Mouse (Mus musculus) frontal cortex, postnatal 36 days (tissue): ENCODE measurements around the gene Olfr1129.
"Not testable (repeated sequence)": the region's sequence is repeated elsewhere in the genome, so short reads cannot be mapped to it uniquely, and the experiment has no call there.

Experiments
- DNase-seq, 2 experiments: peaks; one replicate each; pipeline ENCODE4 v3.0.0; 2022; ENCODE audit warnings: low spot score in 2 of 2

The Olfr1129 gene

DNA sequence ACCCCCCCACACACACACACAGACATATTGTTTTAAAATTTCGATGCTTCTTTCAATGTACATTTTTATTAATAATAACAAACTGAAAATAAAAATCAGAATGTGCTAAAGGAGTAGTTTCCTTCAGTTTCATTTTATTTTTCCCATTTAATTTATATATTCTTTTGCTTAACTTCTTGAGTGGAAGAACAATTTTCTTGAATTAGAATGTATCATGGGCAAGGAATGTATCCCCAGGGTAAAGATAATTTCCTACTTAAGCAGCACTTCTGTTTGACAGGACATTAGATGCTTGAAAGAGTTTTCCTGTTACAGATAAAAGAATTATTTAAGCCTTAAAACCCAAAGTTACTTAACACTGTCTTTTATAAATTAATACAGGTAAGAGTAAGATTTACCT lies at the start of gene Olfr1129:
Gene Olfr1129 (plus strand): TSS at position 301 of the 400 bp plus-strand sequence.
- DNase-seq = not testable (repeated sequence)

- peak; percentile 19 to 31 for DNase-seq
Measured at GRCm38 (mm10) chr2:87525899-87526616, 47.6 kb upstream of the Olfr1129 start.

DNA sequence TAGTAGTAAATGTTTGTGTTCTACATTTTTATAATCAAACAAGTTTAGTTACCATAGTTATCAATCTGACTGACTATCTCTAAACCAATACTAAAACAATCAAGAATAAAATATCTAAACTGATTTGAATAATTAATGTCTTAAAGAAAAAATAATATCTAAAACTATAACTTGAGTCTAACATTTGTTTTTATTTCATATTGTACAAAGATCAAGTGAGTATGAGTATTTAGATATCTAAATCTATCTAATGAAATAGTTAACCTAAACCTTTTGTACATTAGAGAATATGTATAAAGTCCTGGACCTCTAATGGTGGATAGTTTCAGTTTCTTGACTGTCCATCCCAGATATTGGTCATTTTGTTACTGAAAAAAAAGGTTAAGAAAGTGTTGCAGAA lies 42.2 kb upstream of the Olfr1129 start, which contains the start of gene Olfr153:
Gene Olfr153 (plus strand): TSS at position 301 of the 400 bp plus-strand sequence.
- no peak for DNase-seq

GRCm38 (mm10) chr2:87534826-87535225 lies 38.9 kb upstream of the Olfr1129 start:
- no peak for DNase-seq

DNA sequence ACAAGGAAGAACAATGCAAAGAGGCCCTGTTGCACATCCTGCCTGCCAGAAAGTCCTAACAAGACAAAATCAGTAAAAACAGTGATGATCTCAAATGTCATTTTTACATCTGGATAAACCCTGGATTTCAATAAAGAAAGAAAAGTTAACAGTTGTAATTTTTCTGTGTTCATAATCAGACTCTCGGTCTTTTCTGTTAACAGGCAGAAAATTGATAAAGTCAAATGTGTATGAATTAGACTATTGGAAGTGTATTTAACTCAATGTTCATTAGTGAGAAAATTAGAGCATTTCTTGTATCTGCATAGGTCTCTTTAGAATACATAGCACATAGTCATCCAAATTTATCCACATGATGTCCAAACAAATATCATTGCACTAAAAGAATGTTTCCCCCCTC lies 28.3 kb upstream of the Olfr1129 start, which contains the start of gene Olfr1128:
Gene Olfr1128 (minus strand): TSS at position 101 of the 400 bp plus-strand sequence.
- DNase-seq = no peak

GRCm38 (mm10) chr2:87605912-87606311 lies 32.2 kb downstream of the Olfr1129 start, which contains the start of gene Olfr1130:
Olfr1130 (plus strand) TSS chr2:87606212.
- not testable (repeated sequence) for DNase-seq

DNA sequence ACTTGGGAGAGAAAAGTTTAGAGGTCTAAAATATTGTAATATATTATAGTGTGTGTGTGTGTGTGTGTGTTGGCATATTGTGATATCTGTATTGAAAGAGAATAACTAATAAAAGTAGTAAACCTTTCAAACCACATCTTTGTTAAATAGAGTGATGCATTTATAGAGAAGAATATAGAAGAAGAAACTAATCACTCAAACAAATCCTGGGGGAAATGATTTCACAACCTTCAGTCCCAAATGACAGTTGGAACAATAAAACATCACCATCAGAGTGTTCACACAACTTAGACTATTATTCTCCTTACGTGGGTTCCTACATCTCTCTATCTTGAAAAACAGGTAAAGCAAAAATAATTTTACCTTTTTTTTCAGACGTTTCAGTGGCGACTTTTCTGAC lies 53.1 kb downstream of the Olfr1129 start, which contains the start of gene Olfr1131:
Gene Olfr1131 (plus strand): TSS at position 301 of the 400 bp plus-strand sequence.
- no peak for DNase-seq
